Mouse (Mus musculus): ENCODE measurements at regions not wholly inside any gene's neighbourhood (a gene's known extent, or its start where the extent isn't known, plus 50 kb on each side); places are given as distances from the start of the nearest gene placed in this dataset.

DNA sequence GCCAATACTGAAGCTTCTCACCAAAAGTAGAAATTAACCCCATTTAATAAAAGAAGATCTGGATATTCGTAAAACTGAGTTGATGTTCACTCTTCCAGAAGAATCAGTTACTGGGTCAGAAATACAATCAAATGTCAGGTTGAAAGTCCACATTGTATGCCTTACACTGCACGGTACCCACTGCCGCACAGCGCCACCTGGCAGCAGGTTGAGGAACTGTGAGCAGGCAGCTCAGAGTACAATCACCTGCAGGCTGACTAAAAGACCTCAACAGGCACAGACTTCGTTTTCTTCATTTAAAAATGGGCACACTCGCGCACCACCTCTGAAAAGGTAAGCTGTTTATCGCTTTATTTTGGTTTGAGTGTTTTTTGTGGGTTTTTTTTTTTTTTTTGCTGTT lies 341.8 kb upstream of the Mms22l start:
- H3K27ac ChIP-seq, result no peak overlapping the region
- H3K36me3 ChIP-seq, result no peaks in the 10 kb centered on the region
- H3K4me3 ChIP-seq, result no peak overlapping the region
- H3K4me1 ChIP-seq, result no peaks in the 10 kb centered on the region
- no peaks in the 10 kb centered on the region for H3K27me3 ChIP-seq (ENCODE audit: insufficient read depth, poor library complexity, severe bottlenecking)
- no peaks in the 10 kb centered on the region for H3K9me3 ChIP-seq
- DNase-seq (ENCODE audit: low spot score), result peak; percentile 76
- 16% methylated on average over 8 of the region's 8 CpGs for WGBS

DNA sequence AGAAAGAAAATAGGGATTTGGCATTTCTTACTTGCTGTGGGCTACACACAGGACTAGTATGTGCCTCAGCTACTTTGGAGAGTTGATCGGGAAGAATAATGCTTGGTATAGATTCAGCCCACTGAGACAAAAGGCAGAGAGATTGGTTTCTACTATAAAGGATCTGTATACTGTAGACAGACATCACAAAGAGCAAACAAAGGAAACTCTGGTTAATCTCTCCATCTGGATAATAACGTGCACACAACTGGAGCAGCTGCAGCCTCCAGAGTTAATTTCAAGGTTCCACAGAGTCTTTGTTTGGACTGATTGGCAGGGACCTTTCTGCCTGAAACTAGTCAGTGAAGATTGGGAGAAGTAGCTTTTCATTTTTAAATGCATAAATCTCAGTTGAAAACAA lies 322.5 kb upstream of the Mms22l start:
- WGBS, result 71% methylated on average over 2 of the region's 2 CpGs
- H3K27me3 ChIP-seq (ENCODE audit: insufficient read depth, poor library complexity, severe bottlenecking), result no peaks in the 10 kb centered on the region
- H3K27ac ChIP-seq, result no peak overlapping the region
- H3K9me3 ChIP-seq, result no peaks in the 10 kb centered on the region
- DNase-seq (ENCODE audit: low spot score), result no peak
- no peaks in the 10 kb centered on the region for H3K4me1 ChIP-seq
- no peaks in the 10 kb centered on the region for H3K36me3 ChIP-seq
- H3K4me3 ChIP-seq, result no peak overlapping the region

DNA sequence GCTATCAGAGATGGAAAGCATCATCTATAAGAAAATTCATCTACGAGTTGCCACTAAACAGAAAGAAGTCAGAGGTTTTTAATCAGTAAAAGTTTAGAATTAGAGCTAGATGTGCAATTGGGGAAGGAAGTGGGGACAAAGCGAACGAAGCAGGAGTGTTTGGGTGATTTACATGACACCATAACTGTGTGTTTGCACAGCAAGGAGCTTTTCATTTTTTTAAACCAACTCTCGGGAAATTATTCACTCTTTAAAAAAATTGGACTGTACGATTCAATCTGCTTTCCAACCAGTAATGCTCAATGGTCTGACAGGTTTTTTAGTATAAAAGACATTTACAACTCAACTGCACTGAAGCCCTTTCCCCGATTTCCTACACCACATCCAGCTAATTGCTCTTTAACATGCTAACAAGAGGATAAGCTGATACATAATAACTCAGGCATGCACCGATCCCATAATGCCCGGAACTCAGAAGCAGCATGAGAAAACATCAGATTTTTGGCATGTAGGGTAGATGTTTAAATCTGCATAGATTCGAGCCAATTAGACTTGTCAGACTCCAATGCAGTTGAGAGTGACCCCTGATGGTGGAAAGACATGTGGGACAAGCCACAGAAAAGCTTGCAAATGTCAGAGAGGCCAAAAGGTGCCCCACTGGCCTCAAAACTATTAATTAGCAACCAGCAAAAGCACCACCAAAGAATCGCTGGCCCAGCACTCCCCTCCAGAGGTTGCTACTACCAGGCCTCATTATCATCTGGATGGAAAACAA lies 282.8 kb upstream of the Mms22l start:
- Histone ChIP-seq H3K27ac (no peak overlapping the region), H3K27me3 (ENCODE audit: insufficient read depth, poor library complexity, severe bottlenecking) (no peaks in the 10 kb centered on the region), H3K4me1 (no peaks in the 10 kb centered on the region), H3K4me3 (no peak overlapping the region), H3K36me3 (no peaks in the 10 kb centered on the region), H3K9me3 (no peaks in the 10 kb centered on the region)
- WGBS, result 70% methylated on average over 10 of the region's 10 CpGs
- no peak for DNase-seq (ENCODE audit: low spot score)

DNA sequence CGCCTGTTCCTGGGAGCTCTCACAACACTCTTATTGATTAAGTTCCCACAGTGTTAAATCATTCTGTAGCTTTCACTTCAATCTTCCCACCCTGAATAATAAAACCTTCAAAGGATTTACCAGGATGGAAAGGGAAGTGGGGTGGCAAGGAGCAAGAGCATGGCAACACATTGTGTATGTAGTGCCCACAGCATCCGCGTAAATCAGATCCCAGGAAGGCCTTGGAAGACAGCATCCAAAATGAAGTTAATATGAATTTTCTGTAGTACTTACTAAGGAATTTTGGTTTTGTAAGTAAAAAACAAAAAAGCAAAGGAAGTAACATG lies 282.3 kb upstream of the Mms22l start:
- H3K4me3 ChIP-seq, result no peak overlapping the region
- no peaks in the 10 kb centered on the region for H3K4me1 ChIP-seq
- H3K36me3 ChIP-seq, result no peaks in the 10 kb centered on the region
- H3K27ac ChIP-seq, result no peak overlapping the region
- H3K27me3 ChIP-seq (ENCODE audit: insufficient read depth, poor library complexity, severe bottlenecking), result no peaks in the 10 kb centered on the region
- 78% methylated on average over 3 of the region's 3 CpGs for WGBS
- H3K9me3 ChIP-seq, result no peaks in the 10 kb centered on the region
- DNase-seq (ENCODE audit: low spot score), result no peak

DNA sequence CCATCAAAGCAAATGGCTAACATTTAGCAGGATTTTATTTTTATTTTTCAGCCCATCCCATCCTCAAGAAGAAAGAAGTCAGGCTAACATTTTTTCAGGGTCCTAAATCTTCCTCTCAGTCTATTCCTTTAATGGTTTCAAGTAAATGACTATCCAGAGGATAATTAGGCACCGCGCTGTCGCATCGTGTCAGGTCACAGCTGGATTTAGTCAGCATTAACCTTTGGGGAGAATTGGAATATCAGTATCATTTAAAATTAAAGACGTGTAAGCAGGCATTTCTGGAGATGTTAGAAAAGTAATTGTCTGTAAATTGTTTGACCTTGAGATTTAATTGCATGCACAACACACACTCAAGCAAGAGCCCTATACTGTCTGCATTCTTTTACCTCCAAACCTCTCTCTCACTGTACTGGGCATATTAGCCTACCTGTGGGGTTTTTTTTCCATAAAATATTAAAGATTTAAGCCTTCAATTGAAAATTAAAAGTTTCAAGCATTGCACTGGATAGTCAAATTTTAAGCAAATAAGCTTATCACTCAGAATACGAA lies 277.8 kb upstream of the Mms22l start:
- Histone ChIP-seq H3K4me3 (no peak overlapping the region), H3K4me1 (no peaks in the 10 kb centered on the region), H3K27me3 (ENCODE audit: insufficient read depth, poor library complexity, severe bottlenecking) (no peaks in the 10 kb centered on the region), H3K36me3 (no peaks in the 10 kb centered on the region), H3K9me3 (no peaks in the 10 kb centered on the region), H3K27ac (no peak overlapping the region)
- DNase-seq (ENCODE audit: low spot score), result no peak
- WGBS, result 76% methylated on average over 6 of the region's 6 CpGs

DNA sequence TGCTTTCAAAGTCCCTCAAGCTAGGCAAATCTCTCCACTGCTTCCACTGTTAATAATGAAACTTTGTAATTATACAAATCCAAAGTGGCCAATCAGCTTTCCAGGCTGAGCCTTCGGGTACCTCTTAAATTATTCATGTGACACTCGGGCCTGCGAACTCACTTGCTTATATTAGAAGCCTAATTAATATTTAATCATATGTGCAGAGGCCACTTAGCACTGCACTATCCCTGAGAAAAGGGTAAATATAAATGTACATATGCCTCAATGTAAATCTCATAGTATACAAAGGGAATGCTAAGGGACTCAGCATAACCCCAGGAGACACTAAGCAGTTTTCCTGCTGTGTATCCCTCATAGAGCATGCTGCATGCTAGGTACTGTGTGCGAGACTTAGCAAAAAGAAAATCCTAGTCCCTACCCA lies 277.2 kb upstream of the Mms22l start:
- no peaks in the 10 kb centered on the region for H3K9me3 ChIP-seq
- no peak overlapping the region for H3K4me3 ChIP-seq
- 72% methylated on average over 4 of the region's 4 CpGs for WGBS
- DNase-seq (ENCODE audit: low spot score), result no peak
- H3K36me3 ChIP-seq, result no peaks in the 10 kb centered on the region
- H3K27ac ChIP-seq, result no peak overlapping the region
- no peaks in the 10 kb centered on the region for H3K4me1 ChIP-seq
- H3K27me3 ChIP-seq (ENCODE audit: insufficient read depth, poor library complexity, severe bottlenecking), result no peaks in the 10 kb centered on the region

DNA sequence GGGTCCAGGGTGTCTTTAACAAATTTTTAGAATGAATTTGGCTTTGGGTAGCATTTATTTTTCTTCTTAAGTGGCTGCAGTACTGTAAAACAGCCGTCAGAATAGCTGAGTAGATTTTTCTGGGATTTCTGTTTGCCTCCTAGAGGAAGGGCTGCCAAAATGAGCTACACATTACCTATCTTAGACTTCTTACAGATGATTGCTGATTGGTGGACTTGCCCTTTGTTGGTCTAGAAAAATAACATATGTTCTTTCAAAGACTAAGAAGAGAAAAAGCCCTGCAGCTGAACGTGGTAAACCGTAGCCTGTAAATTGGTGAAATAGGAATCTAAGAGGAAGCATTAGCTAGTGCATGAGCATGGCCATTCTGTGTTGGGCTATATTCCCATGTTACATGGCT lies 276.7 kb upstream of the Mms22l start:
- 86% methylated on average over 3 of the region's 3 CpGs for WGBS
- DNase-seq (ENCODE audit: low spot score), result no peak
- no peaks in the 10 kb centered on the region for H3K36me3 ChIP-seq
- H3K27ac ChIP-seq, result no peak overlapping the region
- H3K27me3 ChIP-seq (ENCODE audit: insufficient read depth, poor library complexity, severe bottlenecking), result no peaks in the 10 kb centered on the region
- H3K9me3 ChIP-seq, result no peaks in the 10 kb centered on the region
- H3K4me3 ChIP-seq, result no peak overlapping the region
- H3K4me1 ChIP-seq, result no peaks in the 10 kb centered on the region

DNA sequence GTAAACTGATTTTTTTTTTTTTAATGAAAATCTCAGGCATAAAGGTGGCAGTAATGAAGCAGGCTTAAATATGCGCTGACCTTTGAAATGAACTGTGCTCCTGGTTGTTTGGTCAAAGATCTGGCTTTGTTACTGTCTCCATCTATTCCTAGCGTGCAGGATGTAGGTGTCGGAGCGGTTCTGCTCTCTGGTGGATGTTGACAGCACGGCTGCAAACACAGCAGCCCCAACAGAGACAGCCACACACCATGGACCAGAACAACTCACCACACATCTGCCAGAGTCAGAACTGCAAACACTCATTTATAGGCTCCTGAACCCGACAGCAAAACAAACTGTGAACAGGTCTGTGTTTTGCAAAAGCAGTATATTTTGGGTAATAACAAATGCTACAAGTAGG lies 251.1 kb upstream of the Mms22l start:
- Histone ChIP-seq H3K4me3 (no peak overlapping the region), H3K4me1 (no peaks in the 10 kb centered on the region), H3K9me3 (no peaks in the 10 kb centered on the region), H3K27me3 (ENCODE audit: insufficient read depth, poor library complexity, severe bottlenecking) (no peaks in the 10 kb centered on the region), H3K27ac (no peak overlapping the region), H3K36me3 (no peaks in the 10 kb centered on the region)
- WGBS, result 64% methylated on average over 6 of the region's 6 CpGs
- DNase-seq (ENCODE audit: low spot score), result no peak

DNA sequence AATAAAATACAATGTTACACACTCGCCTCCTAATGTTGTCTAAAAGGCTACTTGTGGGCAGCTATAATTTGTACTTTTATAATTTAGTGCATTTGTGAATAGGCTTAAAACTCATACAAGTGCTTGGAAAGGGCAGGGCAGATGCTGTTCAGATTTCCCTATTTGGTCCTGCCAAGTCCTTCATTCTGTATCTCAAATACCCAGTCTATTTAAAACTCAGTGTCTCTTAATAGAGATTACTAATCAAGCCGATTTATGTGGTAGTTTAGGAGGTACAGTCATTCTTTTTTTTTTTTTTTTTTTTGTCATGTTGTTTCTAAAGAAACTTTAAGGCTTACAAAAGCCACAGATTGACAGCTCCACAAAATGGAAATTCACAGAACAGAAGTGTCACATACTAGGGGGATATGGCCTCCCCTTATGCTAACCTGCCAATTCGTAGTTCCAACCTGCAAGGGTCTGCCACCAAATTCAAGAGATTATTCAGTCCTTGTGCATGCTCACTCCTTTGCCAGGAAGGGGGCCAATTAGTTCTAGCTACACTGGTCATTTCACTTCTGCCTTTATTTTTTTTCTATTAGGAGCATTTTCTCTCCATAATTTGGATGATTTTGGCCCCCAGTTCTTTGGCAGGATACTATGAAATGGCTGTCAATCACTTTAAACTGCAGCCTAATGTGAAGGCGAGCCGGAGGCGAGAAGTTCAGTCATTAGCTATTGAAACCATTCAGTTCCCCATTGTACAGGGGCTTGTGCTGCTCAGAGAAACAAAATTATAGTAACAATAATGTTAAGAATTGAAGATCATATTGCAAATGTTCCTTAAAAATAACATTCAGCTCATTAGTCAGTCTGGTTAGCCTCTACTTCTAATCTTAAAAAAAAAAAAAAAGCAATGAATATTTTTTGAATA lies 247.9 kb upstream of the Mms22l start:
- H3K36me3 ChIP-seq, result no peaks in the 10 kb centered on the region
- WGBS, result 76% methylated on average over 6 of the region's 6 CpGs
- no peaks in the 10 kb centered on the region for H3K4me1 ChIP-seq
- no peaks in the 10 kb centered on the region for H3K9me3 ChIP-seq
- H3K27ac ChIP-seq, result no peak overlapping the region
- H3K4me3 ChIP-seq, result no peak overlapping the region
- no peak for DNase-seq (ENCODE audit: low spot score)
- H3K27me3 ChIP-seq (ENCODE audit: insufficient read depth, poor library complexity, severe bottlenecking), result no peaks in the 10 kb centered on the region

DNA sequence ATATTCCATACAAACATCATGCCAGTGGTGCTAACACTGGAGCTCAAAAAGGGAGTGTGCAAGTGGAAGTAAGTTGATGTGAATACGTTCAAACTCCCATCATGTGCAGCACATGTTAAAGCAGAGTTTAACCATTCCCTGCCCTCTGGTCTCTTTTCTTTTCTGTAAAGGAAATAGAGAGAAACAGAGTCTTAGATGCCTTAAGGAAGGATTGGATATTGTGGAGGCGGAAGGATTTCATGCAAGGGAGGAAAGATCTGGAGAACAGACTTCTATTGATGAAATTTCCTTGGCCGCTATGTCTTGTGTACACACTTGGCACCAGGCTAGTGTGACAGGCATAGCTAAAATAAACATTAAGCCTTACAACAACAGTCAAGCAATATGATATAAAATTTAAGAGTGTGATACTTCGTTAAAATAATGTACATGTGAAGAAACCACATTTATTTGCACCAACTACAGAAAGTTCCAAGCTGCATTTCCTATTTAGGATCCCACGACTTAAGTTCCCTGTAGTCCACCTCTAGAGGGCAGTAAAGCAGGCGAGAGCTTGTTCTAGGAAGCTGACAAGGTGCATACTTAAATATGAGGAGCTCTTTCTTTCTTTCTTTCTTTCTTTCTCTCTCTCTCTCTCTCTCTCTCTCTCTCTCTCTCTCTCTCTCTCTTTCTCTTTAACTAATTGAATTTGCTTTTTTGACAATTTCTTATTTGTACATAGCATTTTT lies 246.8 kb upstream of the Mms22l start:
- 37% methylated on average over 6 of the region's 6 CpGs for WGBS
- Histone ChIP-seq H3K27me3 (ENCODE audit: insufficient read depth, poor library complexity, severe bottlenecking) (no peaks in the 10 kb centered on the region), H3K27ac (no peak overlapping the region), H3K36me3 (no peaks in the 10 kb centered on the region), H3K4me1 (no peaks in the 10 kb centered on the region), H3K9me3 (no peaks in the 10 kb centered on the region), H3K4me3 (no peak overlapping the region)
- no peak for DNase-seq (ENCODE audit: low spot score)

DNA sequence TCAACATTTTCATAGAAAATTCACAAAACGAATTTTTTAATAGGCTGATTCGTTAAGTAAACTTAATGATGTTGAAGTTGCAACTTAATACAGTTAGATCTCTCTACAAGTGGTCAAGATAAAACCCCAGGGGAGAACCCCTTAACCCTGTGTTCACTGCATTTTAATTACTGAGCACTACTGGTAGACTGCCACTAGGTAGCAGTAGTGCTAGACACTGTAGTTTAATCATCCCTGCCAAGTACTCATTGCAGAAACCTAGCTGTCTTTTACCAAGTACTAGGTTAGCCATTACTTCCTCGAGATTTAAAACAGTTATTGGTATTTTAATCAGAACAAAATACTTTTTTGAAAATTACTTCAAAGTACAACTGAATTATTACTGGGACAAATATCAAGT lies 218.1 kb upstream of the Mms22l start:
- Histone ChIP-seq H3K36me3 (no peaks in the 10 kb centered on the region), H3K9me3 (0 out of 2 replicates have a peak, but pooled peaks cover 3% of the 10 kb centered on the region), H3K27me3 (ENCODE audit: insufficient read depth, poor library complexity, severe bottlenecking) (no peaks in the 10 kb centered on the region), H3K4me1 (no peaks in the 10 kb centered on the region), H3K4me3 (no peak overlapping the region), H3K27ac (no peak overlapping the region)
- no peak for DNase-seq (ENCODE audit: low spot score)
- 40% methylated on average over 3 of the region's 3 CpGs for WGBS

Data from heart, embryonic 10.5 days (tissue).